Mouse (Mus musculus) ES-Bruce4 (cell line): ENCODE data around the gene Cbx5. TPM values are rescaled to one million over a fixed set of nuclear protein-coding genes. Genes with fewer than 3 reads are reported as not detected.
A peak's percentile ranks its signal among the peaks of the same experiment; 100 is the strongest.
"Not testable (repeated sequence)": the region's sequence is repeated elsewhere in the genome, so short reads cannot be mapped to it uniquely, and the experiment has no call there.

Experiments used
- H3K27ac ChIP-seq: 2 replicates; pipeline ENCODE4 v1.5.1; 2012; ENCODE audit warnings: low read length, inconsistent platforms; ENCODE audit not compliant: insufficient read depth
- H3K27me3 ChIP-seq: 2 replicates; pipeline ENCODE4 v1.6.1; 2012; ENCODE audit warnings: mild to moderate bottlenecking, low read length, inconsistent platforms; ENCODE audit not compliant: control insufficient read depth, poor library complexity, insufficient read depth, severe bottlenecking
- H3K36me3 ChIP-seq: 2 replicates; pipeline ENCODE4 v1.6.1; 2012; ENCODE audit warnings: inconsistent platforms, mild to moderate bottlenecking, low read length, moderate library complexity; ENCODE audit not compliant: control insufficient read depth, poor library complexity, insufficient read depth, severe bottlenecking
- H3K4me1 ChIP-seq: one replicate; pipeline ENCODE4 v1.8.1; 2011; ENCODE audit warnings: low read length; ENCODE audit not compliant: control insufficient read depth, insufficient read depth
- H3K4me3 ChIP-seq: 2 replicates; pipeline ENCODE4 v1.5.1; 2011; ENCODE audit warnings: low read depth, mild to moderate bottlenecking, low read length
- H3K9ac ChIP-seq: 2 replicates; pipeline ENCODE4 v1.6.1; 2012; ENCODE audit warnings: low read depth, mild to moderate bottlenecking, inconsistent platforms; ENCODE audit not compliant: poor library complexity, severe bottlenecking
- H3K9me3 ChIP-seq: replicated peaks from 2 replicates; pipeline ENCODE4 v1.6.1; 2012; ENCODE audit warnings: mild to moderate bottlenecking, low read length, inconsistent platforms; ENCODE audit not compliant: control insufficient read depth, poor library complexity, insufficient read depth, severe bottlenecking
- CTCF ChIP-seq: IDR thresholded peaks from one replicate; pipeline ENCODE4 v1.8.1; 2011; ENCODE audit warnings: low read depth, low read length
- EP300 ChIP-seq: IDR thresholded peaks from 2 replicates; pipeline ENCODE4 v1.6.1; 2011; ENCODE audit warnings: low read depth, low read length; ENCODE audit not compliant: insufficient read depth
- POLR2A ChIP-seq: IDR thresholded peaks from one replicate; pipeline ENCODE4 v1.8.1; 2011; ENCODE audit warnings: low read length; ENCODE audit not compliant: insufficient read depth
- polyA plus RNA-seq: library from polyadenylated mRNA; stranded (reverse); fragments of >200 nt; gene quantifications from 2 replicates; pipeline ENCODE4 v1.2.4, GENCODE M21; 2011; ENCODE audit warnings: low read depth; ENCODE audit not compliant: missing spikeins, insufficient read depth, insufficient read length

Gene Cbx5
- polyA plus RNA-seq, 1 experiment: 317 TPM

DNA sequence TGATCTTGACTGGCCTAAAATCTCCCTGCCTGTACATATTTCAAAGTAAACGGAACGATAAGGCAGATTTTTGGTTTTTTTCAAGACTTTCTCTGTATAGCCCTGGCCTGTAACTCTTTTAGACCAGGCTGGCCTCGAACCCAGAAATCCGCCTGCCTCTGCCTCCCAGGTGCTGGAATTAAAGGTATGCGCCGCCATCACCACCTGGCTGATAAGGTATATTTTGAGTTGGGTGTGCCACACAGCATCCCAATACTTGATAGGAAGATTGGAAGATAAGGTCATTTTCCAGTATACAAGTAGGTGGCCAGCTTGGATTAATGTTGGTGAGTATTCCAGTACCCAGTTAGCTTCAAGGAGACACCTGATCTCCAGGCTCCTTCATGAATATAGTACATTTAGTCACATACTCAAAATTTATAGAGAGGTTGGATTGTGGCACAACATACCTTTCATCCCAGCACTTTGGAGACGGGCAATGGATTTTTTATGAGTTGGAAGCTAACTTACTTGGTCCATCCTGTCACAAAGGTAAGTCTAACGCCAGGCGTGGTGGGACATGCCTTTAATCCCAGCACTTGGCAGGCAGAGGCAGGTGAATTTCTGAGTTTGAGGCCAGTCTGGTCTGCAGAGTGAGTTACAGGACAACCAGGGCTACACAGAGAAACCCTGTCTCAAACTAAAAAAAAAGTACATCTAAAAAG lies 7.6 kb upstream of the Cbx5 start:
- peaks cover 52% of the 10 kb centered on the region for H3K36me3 ChIP-seq
- H3K27ac ChIP-seq: peak overlapping the region; percentile 89
- no peaks in the 10 kb centered on the region for H3K4me1 ChIP-seq
- H3K9ac ChIP-seq: no peak overlapping the region
- TF ChIP-seq EP300: no peak
- no peak for TF ChIP-seq POLR2A
- TF ChIP-seq CTCF: no peak
- no peak overlapping the region for H3K4me3 ChIP-seq
- H3K27me3 ChIP-seq: no peaks in the 10 kb centered on the region
- no peaks in the 10 kb centered on the region for H3K9me3 ChIP-seq

DNA sequence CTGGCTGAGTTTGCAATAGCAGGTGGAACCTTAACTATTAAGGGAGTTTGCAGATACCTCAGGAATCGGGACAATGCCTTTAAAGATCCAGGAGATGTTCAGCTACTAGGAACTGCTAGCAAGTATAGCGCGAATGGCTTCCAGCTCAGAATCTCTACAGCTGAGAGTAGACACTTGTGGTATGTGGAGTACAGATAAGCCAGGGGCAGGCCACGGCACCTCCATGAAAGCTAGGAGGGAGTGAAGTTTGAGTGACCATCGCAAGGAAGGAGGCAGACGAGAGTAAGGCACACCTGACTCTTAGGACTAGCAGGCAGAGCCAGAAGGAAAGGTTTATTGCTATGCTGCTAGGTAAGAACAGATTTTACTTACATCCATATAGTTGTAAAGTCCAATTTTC lies 6.0 kb upstream of the Cbx5 start:
- H3K36me3 ChIP-seq: peaks cover 66% of the 10 kb centered on the region

DNA sequence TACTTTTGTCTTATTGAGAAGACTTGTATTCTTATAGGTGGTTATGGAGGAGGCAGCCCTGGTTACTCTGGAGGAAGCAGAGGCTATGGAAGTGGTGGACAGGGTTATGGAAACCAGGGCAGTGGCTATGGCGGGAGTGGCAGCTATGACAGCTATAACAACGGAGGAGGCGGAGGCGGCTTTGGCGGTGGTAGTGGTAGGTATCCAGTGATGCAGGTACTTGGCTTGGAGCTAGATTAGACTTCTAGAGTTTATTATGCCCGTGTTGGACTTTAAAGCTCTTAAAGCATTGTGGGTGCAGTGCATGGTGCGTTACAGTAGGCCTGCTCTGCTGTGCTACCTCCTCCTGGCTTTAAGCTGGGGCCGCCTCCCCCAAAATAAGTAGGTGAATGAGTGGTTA lies 3.3 kb upstream of the Cbx5 start:
- no peaks in the 10 kb centered on the region for H3K27me3 ChIP-seq
- H3K9ac ChIP-seq: peak overlapping the region; percentile 92
- peaks cover 65% of the 10 kb centered on the region for H3K36me3 ChIP-seq
- H3K27ac ChIP-seq: peak overlapping the region; percentile 52; the same call in 1 of the 2 replicates
- TF ChIP-seq POLR2A (no peak), CTCF (no peak), EP300 (no peak)
- H3K4me1 ChIP-seq: no peaks in the 10 kb centered on the region
- peak overlapping the region; percentile 61 for H3K4me3 ChIP-seq
- H3K9me3 ChIP-seq: no peaks in the 10 kb centered on the region

More for the DNA sequence above, 6.0 kb upstream of the Cbx5 start:
- Histone ChIP-seq H3K27ac (0 out of 2 replicates have a peak overlapping the region, but pooled peaks have one; percentile 8), H3K27me3 (no peaks in the 10 kb centered on the region), H3K9ac (no peak overlapping the region), H3K9me3 (no peaks in the 10 kb centered on the region), H3K4me1 (no peaks in the 10 kb centered on the region), H3K4me3 (no peak overlapping the region)
- no peak for TF ChIP-seq EP300
- no peak for TF ChIP-seq CTCF
- TF ChIP-seq POLR2A: no peak

DNA sequence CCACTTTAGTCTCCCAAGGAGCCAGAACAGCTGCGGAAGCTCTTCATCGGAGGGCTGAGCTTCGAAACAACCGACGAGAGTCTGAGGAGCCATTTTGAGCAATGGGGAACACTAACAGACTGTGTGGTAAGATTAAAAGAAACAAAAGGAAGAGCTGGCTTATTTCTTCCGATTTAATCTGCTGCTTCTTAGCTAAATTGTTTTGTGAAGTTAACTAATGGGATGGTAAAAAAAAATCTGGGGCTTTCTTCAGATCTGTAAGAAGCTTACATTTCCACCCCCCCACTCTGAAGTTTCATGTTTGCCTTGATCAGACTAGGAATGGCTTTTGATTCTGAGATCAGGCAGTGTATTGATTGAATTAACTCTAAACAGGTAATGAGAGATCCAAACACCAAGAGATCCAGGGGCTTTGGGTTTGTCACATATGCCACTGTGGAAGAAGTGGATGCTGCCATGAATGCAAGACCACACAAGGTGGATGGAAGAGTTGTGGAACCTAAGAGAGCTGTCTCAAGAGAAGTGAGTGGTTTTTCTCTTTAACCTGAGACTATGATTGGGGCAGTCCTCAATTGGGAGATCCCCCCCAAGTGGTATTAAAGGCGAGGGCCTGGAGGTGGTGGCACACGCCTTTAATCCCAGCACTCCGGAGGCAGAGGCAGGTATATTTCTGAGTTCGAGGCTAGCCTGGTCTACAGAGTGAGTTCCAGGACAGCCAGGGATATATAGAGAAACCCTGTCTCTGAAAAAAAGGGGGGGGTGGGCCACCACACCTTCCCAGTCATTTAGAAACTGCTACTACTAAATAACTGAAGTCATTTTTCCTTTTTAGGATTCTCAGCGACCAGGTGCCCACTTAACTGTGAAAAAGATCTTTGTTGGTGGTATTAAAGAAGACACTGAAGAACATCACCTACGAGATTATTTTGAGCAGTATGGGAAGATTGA lies 1.7 kb upstream of the Cbx5 start:
- peak overlapping the region; percentile 87 for H3K27ac ChIP-seq
- H3K27me3 ChIP-seq, H3K9me3 ChIP-seq, H3K4me1 ChIP-seq: not testable (repeated sequence)
- peaks cover 50% of the 10 kb centered on the region for H3K36me3 ChIP-seq
- peak overlapping the region; percentile 92 for H3K9ac ChIP-seq
- H3K4me3 ChIP-seq: peak overlapping the region; percentile 94

DNA sequence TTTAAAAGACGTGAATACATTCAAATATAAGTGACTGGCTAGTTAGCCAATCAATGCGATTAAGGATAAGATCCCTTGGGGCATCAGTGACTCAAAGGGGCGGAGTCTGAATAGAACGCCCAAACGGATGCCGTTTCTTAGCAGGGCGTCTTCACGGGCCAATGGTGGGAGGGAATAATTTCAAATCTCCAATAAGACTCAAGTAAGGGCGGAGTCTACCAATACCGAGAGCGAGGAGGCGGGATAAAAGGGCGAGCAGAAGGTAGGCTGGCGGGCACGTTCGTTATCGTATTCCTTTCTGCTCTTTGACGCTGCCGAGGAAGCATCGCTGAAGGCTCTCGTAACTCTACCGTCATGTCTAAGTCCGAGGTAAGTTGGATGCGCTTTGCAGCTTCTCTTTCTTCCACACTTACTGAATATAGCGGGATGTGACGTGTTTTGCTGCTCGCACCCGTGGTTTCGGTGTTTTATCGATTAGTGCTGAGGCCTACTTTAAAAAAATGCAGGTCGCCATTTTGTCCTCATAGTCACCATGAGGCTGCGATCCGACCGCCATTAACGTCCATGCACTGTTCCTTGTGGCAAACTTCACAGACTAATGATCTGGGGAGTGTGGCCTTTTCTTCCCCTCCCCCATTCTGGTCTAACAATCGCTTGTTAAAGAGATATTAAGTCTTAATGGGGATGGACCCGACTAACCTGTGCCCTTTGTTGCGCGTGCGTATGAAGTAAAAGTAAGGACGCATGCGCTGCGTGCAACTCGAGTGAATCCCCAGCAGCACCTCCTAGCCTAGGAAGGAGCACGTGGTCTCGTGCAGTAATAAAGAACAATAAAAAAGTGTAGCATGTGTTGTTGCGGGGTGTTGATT lies 778 bp upstream of the Cbx5 start, which contains the start of gene Hnrnpa1:
Gene Hnrnpa1 (plus strand): TSS at position 273 of the 869 bp plus-strand sequence.
- Histone ChIP-seq H3K27ac (peak within 1 kb of the TSS; percentile 87), H3K27me3 (no peaks in the 10 kb centered on the region), H3K9me3 (no peaks in the 10 kb centered on the region), H3K36me3 (peaks cover 40% of the 10 kb centered on the region), H3K4me3 (peak within 1 kb of the TSS; percentile 94), H3K9ac (peak within 1 kb of the TSS; percentile 92), H3K4me1 (no peaks in the 10 kb centered on the region)
- TF ChIP-seq POLR2A (peak; percentile 98), EP300 (no peak)
